Mouse (Mus musculus): Measurements from ENCODE around the gene Katnb1. TPM values are rescaled to one million over a fixed set of nuclear protein-coding genes. Genes with fewer than 3 reads are reported as not detected.

The Katnb1 gene
- polyA plus RNA-seq, 1 experiment from 2014 or later = 48.4 TPM

- Histone ChIP-seq H3K4me1 (ENCODE audit: control insufficient read depth, insufficient read depth, low read depth, low read length) (no peaks in the 10 kb centered on the region), H3K9me3 (ENCODE audit: control insufficient read depth, low read length) (no peaks in the 10 kb centered on the region), H3K9ac (ENCODE audit: low read depth, low read length) (no peak overlapping the region), H3K4me2 (ENCODE audit: low read length) (no peak overlapping the region), H3K4me3 (ENCODE audit: low read length) (no peak overlapping the region), H3K27me3 (replicated peaks; ENCODE audit: control insufficient read depth, insufficient read depth, low read length) (no peaks in the 10 kb centered on the region), H3K27ac (ENCODE audit: low read depth, low read length) (no peak overlapping the region), H3K36me3 (ENCODE audit: control insufficient read depth, insufficient read depth, low read length) (peaks cover 12% of the 10 kb centered on the region)
- WGBS = 82% methylated on average over 3 of the region's 3 CpGs
- ATAC-seq = no peak
Observed at GRCm38 (mm10) chr8:95112594-95112993, 31.6 kb downstream of the Katnb1 start.

GRCm38 (mm10) chr8:95113108-95113507, 32.1 kb downstream of the Katnb1 start:
- H3K4me2 ChIP-seq (ENCODE audit: low read length) = no peak overlapping the region
- peak; percentile 20; the same call in 1 of the 2 replicates for ATAC-seq

DNA sequence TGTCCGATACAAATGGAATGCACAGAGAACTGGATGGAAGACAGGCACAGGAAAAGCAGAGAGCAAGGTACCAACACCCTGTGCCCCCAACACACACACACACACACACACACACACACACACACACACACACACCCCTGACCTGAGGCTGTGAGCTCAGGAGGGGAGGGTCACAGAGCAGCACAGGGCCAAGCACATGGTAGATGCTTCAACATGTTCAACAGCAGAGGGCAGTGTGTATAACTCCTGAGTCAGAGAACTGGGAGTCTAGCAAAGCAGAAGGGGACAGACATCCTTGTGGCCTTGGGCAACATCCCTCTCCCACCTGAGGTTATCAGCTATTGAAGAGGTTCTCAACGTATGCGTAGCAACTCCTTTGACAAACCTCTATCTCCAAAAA, 32.8 kb downstream of the Katnb1 start:
- no peaks in the 10 kb centered on the region for H3K4me1 ChIP-seq (ENCODE audit: control insufficient read depth, insufficient read depth, low read depth, low read length)
- no peaks in the 10 kb centered on the region for H3K9me3 ChIP-seq (ENCODE audit: control insufficient read depth, low read length)
- no peak overlapping the region for H3K4me2 ChIP-seq (ENCODE audit: low read length)
- H3K9ac ChIP-seq (ENCODE audit: low read depth, low read length) = no peak overlapping the region
- H3K36me3 ChIP-seq (ENCODE audit: control insufficient read depth, insufficient read depth, low read length) = peaks cover 5% of the 10 kb centered on the region
- no peaks in the 10 kb centered on the region for H3K27me3 ChIP-seq (replicated peaks; ENCODE audit: control insufficient read depth, insufficient read depth, low read length)
- H3K27ac ChIP-seq (ENCODE audit: low read depth, low read length) = no peak overlapping the region
- WGBS = 76% methylated on average over 3 of the region's 3 CpGs
- peak; percentile 79 for ATAC-seq
- no peak overlapping the region for H3K4me3 ChIP-seq (ENCODE audit: low read length)

More at GRCm38 (mm10) chr8:95113108-95113507, 32.1 kb downstream of the Katnb1 start:
- peaks cover 9% of the 10 kb centered on the region for H3K36me3 ChIP-seq (ENCODE audit: control insufficient read depth, insufficient read depth, low read length)
- WGBS = 80% methylated on average over 4 of the region's 4 CpGs
- H3K27me3 ChIP-seq (replicated peaks; ENCODE audit: control insufficient read depth, insufficient read depth, low read length) = no peaks in the 10 kb centered on the region
- no peaks in the 10 kb centered on the region for H3K9me3 ChIP-seq (ENCODE audit: control insufficient read depth, low read length)
- no peak overlapping the region for H3K4me3 ChIP-seq (ENCODE audit: low read length)
- no peak overlapping the region for H3K9ac ChIP-seq (ENCODE audit: low read depth, low read length)
- H3K27ac ChIP-seq (ENCODE audit: low read depth, low read length) = no peak overlapping the region
- no peaks in the 10 kb centered on the region for H3K4me1 ChIP-seq (ENCODE audit: control insufficient read depth, insufficient read depth, low read depth, low read length)

DNA sequence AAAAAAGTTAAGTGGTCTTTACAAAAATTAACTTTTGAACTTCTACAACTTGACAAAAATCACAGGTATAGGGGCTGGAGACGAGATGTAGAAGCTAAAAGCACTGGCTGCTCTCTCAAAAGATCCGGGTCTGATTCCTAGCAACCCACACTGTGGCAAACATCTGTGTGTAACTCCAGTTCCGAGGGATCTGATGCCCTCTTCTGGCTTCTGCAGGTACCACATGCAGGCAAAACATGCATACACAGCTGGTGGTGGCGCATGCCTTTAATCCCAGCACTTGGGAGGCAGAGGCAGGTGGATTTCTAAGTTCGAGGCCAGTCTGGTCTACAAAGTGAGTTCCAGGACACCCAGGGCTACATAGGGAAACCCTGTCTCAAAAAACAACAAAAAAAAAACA, 42.5 kb downstream of the Katnb1 start:
- H3K9ac ChIP-seq (ENCODE audit: low read depth, low read length) = no peak overlapping the region
- H3K9me3 ChIP-seq (ENCODE audit: control insufficient read depth, low read length) = no peaks in the 10 kb centered on the region
- no peak overlapping the region for H3K27ac ChIP-seq (ENCODE audit: low read depth, low read length)
- H3K4me3 ChIP-seq (ENCODE audit: low read length) = no peak overlapping the region
- peaks cover 3% of the 10 kb centered on the region for H3K36me3 ChIP-seq (ENCODE audit: control insufficient read depth, insufficient read depth, low read length)
- H3K27me3 ChIP-seq (replicated peaks; ENCODE audit: control insufficient read depth, insufficient read depth, low read length) = no peaks in the 10 kb centered on the region
- no peaks in the 10 kb centered on the region for H3K4me1 ChIP-seq (ENCODE audit: control insufficient read depth, insufficient read depth, low read depth, low read length)
- H3K4me2 ChIP-seq (ENCODE audit: low read length) = no peak overlapping the region
- no peak for ATAC-seq
- 91% methylated on average over 5 of the region's 5 CpGs for WGBS

DNA sequence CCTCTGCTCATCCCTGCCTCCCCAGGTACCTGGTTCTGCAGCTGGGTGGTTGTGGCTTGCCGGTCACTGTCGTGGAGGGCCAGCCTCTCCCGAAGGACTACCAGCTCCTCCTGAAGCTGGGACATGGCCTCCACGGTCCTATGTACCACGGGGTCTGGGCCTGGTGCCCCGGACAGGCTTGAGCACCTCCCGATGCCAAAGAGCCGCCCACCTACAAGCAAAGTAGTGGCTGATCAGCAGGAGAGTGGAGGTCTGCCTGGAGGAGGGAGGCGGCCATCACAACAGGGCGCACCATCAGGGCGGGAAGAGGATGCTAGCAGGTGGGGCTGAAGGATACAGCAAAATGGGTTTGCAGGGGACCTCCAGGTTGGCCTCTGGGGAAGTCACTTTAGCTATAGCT, 45.5 kb downstream of the Katnb1 start:
- Histone ChIP-seq H3K4me1 (ENCODE audit: control insufficient read depth, insufficient read depth, low read depth, low read length) (no peaks in the 10 kb centered on the region), H3K4me2 (ENCODE audit: low read length) (no peak overlapping the region), H3K36me3 (ENCODE audit: control insufficient read depth, insufficient read depth, low read length) (peaks cover 4% of the 10 kb centered on the region), H3K9ac (ENCODE audit: low read depth, low read length) (no peak overlapping the region), H3K27me3 (replicated peaks; ENCODE audit: control insufficient read depth, insufficient read depth, low read length) (no peaks in the 10 kb centered on the region), H3K9me3 (ENCODE audit: control insufficient read depth, low read length) (no peaks in the 10 kb centered on the region), H3K4me3 (ENCODE audit: low read length) (no peak overlapping the region), H3K27ac (ENCODE audit: low read depth, low read length) (no peak overlapping the region)
- 88% methylated on average over 11 of the region's 11 CpGs for WGBS
- no peak for ATAC-seq

DNA sequence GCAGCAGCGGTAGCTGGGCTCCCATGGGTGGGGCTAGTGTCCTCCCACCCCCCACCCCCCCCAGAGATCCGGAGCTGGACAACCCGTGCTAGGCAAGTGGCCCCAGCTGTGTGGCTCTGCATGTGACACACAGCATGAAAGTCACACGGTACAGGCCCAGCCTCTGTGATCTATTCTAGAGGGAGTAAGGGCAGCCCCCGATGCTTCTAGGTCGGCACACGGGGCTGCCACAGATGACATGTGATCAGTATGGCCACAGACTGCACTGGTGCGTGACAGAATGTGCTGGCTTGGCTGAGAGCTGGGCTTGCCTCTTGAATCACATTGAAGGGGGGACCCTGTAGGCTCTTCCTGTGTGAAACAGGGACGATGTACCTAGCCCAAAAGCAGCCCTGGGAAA, 46.7 kb downstream of the Katnb1 start:
- H3K4me2 ChIP-seq (ENCODE audit: low read length) = no peak overlapping the region
- 0 out of 2 replicates have a peak, but pooled peaks have one; percentile 20 for ATAC-seq
- no peaks in the 10 kb centered on the region for H3K4me1 ChIP-seq (ENCODE audit: control insufficient read depth, insufficient read depth, low read depth, low read length)
- peaks cover 11% of the 10 kb centered on the region for H3K36me3 ChIP-seq (ENCODE audit: control insufficient read depth, insufficient read depth, low read length)
- no peak overlapping the region for H3K9ac ChIP-seq (ENCODE audit: low read depth, low read length)
- no peaks in the 10 kb centered on the region for H3K27me3 ChIP-seq (replicated peaks; ENCODE audit: control insufficient read depth, insufficient read depth, low read length)
- 57% methylated on average over 9 of the region's 9 CpGs for WGBS
- no peak overlapping the region for H3K27ac ChIP-seq (ENCODE audit: low read depth, low read length)
- H3K9me3 ChIP-seq (ENCODE audit: control insufficient read depth, low read length) = no peaks in the 10 kb centered on the region
- no peak overlapping the region for H3K4me3 ChIP-seq (ENCODE audit: low read length)

DNA sequence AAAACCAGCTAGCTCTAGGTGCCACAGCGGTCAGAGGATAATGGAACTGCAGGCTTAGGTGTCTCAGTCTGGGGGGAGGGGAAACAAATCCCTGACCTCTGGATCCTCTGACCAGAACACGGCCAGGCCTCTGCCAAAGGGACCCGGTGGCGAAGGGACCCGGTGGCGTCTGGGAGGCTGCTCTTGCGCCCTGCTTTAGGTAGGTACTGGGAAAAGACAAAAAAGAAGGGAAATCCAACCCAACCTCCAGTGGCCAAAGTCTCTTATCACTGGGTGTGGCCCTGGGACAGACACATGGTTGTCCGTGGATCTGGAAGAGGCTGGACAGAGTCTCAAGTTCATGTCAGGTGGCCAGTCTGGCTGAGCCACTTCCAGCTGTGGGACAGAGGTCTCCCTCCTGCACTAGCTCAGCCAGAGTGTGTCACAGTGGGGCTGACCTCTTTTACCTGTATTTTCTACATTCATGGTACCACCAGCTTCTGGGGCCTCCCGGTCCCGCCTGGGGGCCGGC, 47.8 kb downstream of the Katnb1 start:
- ATAC-seq = no peak
- Histone ChIP-seq H3K27ac (ENCODE audit: low read depth, low read length) (no peak overlapping the region), H3K4me1 (ENCODE audit: control insufficient read depth, insufficient read depth, low read depth, low read length) (no peaks in the 10 kb centered on the region), H3K4me3 (ENCODE audit: low read length) (no peak overlapping the region), H3K9ac (ENCODE audit: low read depth, low read length) (no peak overlapping the region), H3K27me3 (replicated peaks; ENCODE audit: control insufficient read depth, insufficient read depth, low read length) (no peaks in the 10 kb centered on the region), H3K4me2 (ENCODE audit: low read length) (no peak overlapping the region), H3K9me3 (ENCODE audit: control insufficient read depth, low read length) (no peaks in the 10 kb centered on the region), H3K36me3 (ENCODE audit: control insufficient read depth, insufficient read depth, low read length) (peaks cover 13% of the 10 kb centered on the region)
- 93% methylated on average over 11 of the region's 11 CpGs for WGBS

DNA sequence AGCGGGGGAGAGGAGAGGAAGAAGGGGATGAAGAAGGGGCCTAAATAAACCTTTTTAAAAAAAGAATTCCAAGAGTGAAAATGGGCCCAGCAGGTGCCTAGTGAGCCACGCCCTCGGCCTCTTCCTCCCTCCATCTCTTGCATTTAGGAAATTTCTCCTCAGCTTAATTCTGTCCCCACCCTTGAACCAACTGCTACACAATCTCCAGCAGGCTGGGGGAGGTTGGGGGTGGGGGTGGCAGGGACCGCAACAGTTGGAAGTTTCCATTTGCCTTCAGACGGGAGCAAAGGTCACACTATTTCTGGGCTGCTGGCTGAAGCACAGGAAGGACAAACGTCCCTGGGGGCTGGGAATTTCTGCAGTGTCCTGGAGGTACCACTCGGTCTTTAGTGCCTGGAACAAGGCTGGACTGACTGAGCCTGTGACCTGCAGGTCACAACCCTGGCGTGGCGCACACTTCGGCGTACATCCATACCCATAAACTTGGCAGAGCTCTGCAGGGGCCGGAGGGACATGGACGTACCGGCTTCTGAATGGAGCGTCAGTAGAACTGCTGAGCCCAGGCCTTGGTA, 50.1 kb downstream of the Katnb1 start:
- no peak for ATAC-seq
- Histone ChIP-seq H3K4me3 (ENCODE audit: low read length) (no peak overlapping the region), H3K36me3 (ENCODE audit: control insufficient read depth, insufficient read depth, low read length) (peaks cover 12% of the 10 kb centered on the region; the same call in 1 of the 2 replicates)

DNA sequence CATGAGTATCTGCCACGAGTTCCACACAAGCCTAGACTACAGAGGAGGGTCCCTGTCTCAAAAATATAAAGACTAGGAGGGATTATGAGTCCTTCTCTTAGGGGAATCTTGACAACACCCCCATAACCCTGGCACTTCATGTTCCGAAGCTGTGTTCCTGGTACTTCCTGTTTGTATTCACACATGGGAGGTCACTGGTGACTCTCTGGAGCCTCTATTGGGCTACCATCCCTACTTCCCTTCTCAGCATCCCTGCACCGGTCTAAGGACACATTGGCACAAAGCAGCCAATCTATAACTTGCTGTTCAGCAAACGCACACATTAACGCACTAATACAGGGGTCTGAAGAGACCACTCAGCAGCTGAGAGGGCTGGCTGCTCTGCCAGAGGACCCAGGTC, 51.0 kb downstream of the Katnb1 start:
- 84% methylated on average over 5 of the region's 5 CpGs for WGBS
- Histone ChIP-seq H3K27me3 (replicated peaks; ENCODE audit: control insufficient read depth, insufficient read depth, low read length) (no peaks in the 10 kb centered on the region), H3K4me1 (ENCODE audit: control insufficient read depth, insufficient read depth, low read depth, low read length) (peaks cover under 1% of the 10 kb centered on the region; the same call in 1 of the 2 replicates), H3K27ac (ENCODE audit: low read depth, low read length) (no peak overlapping the region), H3K4me2 (ENCODE audit: low read length) (no peak overlapping the region), H3K4me3 (ENCODE audit: low read length) (no peak overlapping the region), H3K9ac (ENCODE audit: low read depth, low read length) (no peak overlapping the region), H3K36me3 (ENCODE audit: control insufficient read depth, insufficient read depth, low read length) (peaks cover 12% of the 10 kb centered on the region), H3K9me3 (ENCODE audit: control insufficient read depth, low read length) (no peaks in the 10 kb centered on the region)
- no peak for ATAC-seq

More for the DNA sequence above, 50.1 kb downstream of the Katnb1 start:
- 69% methylated on average over 15 of the region's 15 CpGs for WGBS
- no peak overlapping the region for H3K4me2 ChIP-seq (ENCODE audit: low read length)
- no peak overlapping the region for H3K9ac ChIP-seq (ENCODE audit: low read depth, low read length)
- H3K27ac ChIP-seq (ENCODE audit: low read depth, low read length) = no peak overlapping the region
- no peaks in the 10 kb centered on the region; the same call in 1 of the 2 replicates for H3K4me1 ChIP-seq (ENCODE audit: control insufficient read depth, insufficient read depth, low read depth, low read length)
- no peaks in the 10 kb centered on the region for H3K9me3 ChIP-seq (ENCODE audit: control insufficient read depth, low read length)
- H3K27me3 ChIP-seq (replicated peaks; ENCODE audit: control insufficient read depth, insufficient read depth, low read length) = no peaks in the 10 kb centered on the region
